Mouse (Mus musculus): ENCODE measurements at regions not wholly inside any gene's neighbourhood (a gene's known extent, or its start where the extent isn't known, plus 50 kb on each side); places are given as distances from the start of the nearest gene placed in this dataset.

GRCm38 (mm10) chr15:43625021-43625510 is 3490.9 kb downstream of the 9330182O14Rik start:
- no peak for TF ChIP-seq CTCF (IDR thresholded peaks at IDR 0.05; ENCODE audit: low read depth)
- TF ChIP-seq EP300 (optimal IDR thresholded peaks at IDR 0.05), result no peak
